Mouse (Mus musculus) adrenal gland (tissue): Measurements from ENCODE around the gene Cd4.
"Not testable (repeated sequence)": the region's sequence is repeated elsewhere in the genome, so short reads cannot be mapped to it uniquely, and the experiment has no call there.

Source experiments
- intact Hi-C: fragments of 180-260 bp; cut with DNase I; formaldehyde crosslinking; loops from one replicate; pipeline ENCODE4 v1.15.1; 2025

Cd4 gene

GRCm38 (mm10) chr6:124856916-124857839 is 30.8 kb downstream of the Cd4 start, which contains the start of gene P3h3:
TSS of gene P3h3 (minus strand) at chr6:124857752.
- intact Hi-C loops = loop anchor here (5.0 to 10.0 kb wide), 2 partner anchors 108 to 225 kb away; partner anchors contain the start of gene Cops7a

- intact Hi-C loops = loop anchor here (5.0 to 10.0 kb wide), 2 partner anchors 108 to 226 kb away; partner anchors contain the start of gene Cops7a
Measured at GRCm38 (mm10) chr6:124856321-124856720, 31.7 kb downstream of the Cd4 start.

GRCm38 (mm10) chr6:124854647-124855046 is 33.4 kb downstream of the Cd4 start:
- intact Hi-C loops = loop anchor here (5.0 to 10.0 kb wide), 2 partner anchors 110 to 228 kb away; partner anchors contain the start of gene Cops7a

GRCm38 (mm10) chr6:124850535-124850934 is 37.5 kb downstream of the Cd4 start:
- intact Hi-C loops = loop anchor here (10.0 kb wide), 1 partner anchor 114 kb away; the partner anchor contains the start of gene Cops7a

- intact Hi-C loops = no loop called here
Measured at GRCm38 (mm10) chr6:124847305-124847704, 40.7 kb downstream of the Cd4 start.

GRCm38 (mm10) chr6:124840241-124841167 is 47.5 kb downstream of the Cd4 start, which contains the start of gene Gnb3:
TSS of gene Gnb3 (minus strand) at chr6:124840275.
- intact Hi-C loops = no loop called here

GRCm38 (mm10) chr6:124839805-124840204 is 48.2 kb downstream of the Cd4 start:
- intact Hi-C loops = no loop called here

GRCm38 (mm10) chr6:124836411-124836810 is 51.6 kb downstream of the Cd4 start:
- intact Hi-C loops = no loop called here

GRCm38 (mm10) chr6:124835531-124835930 is 52.5 kb downstream of the Cd4 start:
- intact Hi-C loops = no loop called here

- intact Hi-C loops = no loop called here
Measured at GRCm38 (mm10) chr6:124834512-124835081, 53.4 kb downstream of the Cd4 start.

- intact Hi-C loops = no loop called here
Measured at GRCm38 (mm10) chr6:124831649-124832048, 56.4 kb downstream of the Cd4 start.

GRCm38 (mm10) chr6:124831199-124831598 is 56.8 kb downstream of the Cd4 start:
- intact Hi-C loops = not testable (repeated sequence)

GRCm38 (mm10) chr6:124829799-124830700 is 58.0 kb downstream of the Cd4 start:
- intact Hi-C loops = no loop called here

- intact Hi-C loops = no loop called here
Measured at GRCm38 (mm10) chr6:124828868-124829798, 58.9 kb downstream of the Cd4 start, which contains the start of the genes Usp5 and Cdca3. TSS of gene Usp5 (minus strand) at chr6:124829484. TSS of gene Cdca3 (plus strand) at chr6:124829547.

- intact Hi-C loops = no loop called here
Measured at GRCm38 (mm10) chr6:124828101-124828592, 59.9 kb downstream of the Cd4 start.

GRCm38 (mm10) chr6:124822049-124822448 is 66.0 kb downstream of the Cd4 start:
- intact Hi-C loops = no loop called here

- intact Hi-C loops = no loop called here
Measured at GRCm38 (mm10) chr6:124820891-124821290, 67.1 kb downstream of the Cd4 start.

GRCm38 (mm10) chr6:124817971-124818370 is 70.0 kb downstream of the Cd4 start:
- intact Hi-C loops = no loop called here
